Mouse (Mus musculus): ENCODE measurements at regions not wholly inside any gene's neighbourhood (a gene's known extent, or its start where the extent isn't known, plus 50 kb on each side); places are given as distances from the start of the nearest gene placed in this dataset.

- no peak for TF ChIP-seq CTCF (IDR thresholded peaks at IDR 0.05; ENCODE audit: low read depth)
- TF ChIP-seq EP300 (IDR thresholded peaks at IDR 0.05; ENCODE audit: low read depth), result no peak
Observed at GRCm38 (mm10) chr6:31871766-31872165, 178.3 kb upstream of the 1700012A03Rik start.
